Mouse (Mus musculus): ENCODE data around the gene Krt27. TPM values are rescaled to one million over a fixed set of nuclear protein-coding genes. Genes with fewer than 3 reads are reported as not detected.

The Krt27 gene
- not detected for total RNA-seq (2022)

DNA sequence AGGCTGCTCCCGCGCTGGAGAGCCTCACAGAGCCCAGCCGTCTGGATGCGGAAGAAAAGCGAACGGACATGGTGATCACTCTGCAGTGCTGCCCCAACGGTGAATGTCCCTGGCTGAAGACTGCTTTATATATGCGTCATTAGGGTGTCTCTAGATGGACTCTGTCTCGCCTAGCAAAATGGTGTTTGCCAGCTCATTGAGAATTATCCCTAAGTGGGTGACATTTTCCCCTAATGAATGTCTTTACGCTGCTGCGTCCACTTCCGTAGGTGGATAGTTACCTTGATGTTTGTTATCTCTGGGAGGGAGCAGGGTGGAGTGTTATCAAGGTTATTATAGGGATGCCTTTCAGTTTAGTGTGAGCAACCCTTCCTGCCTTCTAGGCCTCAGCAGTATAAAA lies at the start of gene Krt27:
Gene Krt27, minus strand, starts transcription at position 101 of the 400 bp plus-strand sequence.
- no peak for DNase-seq (ENCODE audit: low spot score in 2 of 2)

DNA sequence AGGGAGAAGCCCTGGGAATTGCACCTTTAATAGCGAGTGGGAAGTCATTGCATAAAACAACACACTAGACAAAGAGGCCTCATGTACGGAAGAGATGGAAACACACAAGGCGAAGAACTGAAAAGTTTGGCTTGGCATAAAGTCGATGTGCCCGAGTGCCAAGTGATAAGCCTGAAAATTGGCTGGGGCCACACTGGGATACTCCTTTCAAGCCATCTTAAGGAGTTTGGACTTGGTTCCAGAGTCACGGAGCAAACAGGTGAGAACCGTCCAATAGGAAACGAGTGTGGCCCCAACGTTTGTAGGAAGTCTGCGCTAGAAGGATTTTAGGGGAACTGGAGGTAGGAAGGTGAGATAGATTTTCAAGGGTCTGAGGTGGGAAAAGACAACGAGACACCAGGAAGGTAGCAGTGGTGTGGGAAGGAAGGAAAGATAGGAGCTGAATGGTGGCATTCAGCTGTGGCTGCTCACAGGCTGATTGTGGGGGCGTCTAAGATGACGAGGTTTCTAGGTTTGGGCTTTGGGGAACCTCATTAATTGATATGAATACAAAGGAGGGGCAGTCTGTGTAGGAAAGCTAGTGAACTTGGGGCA lies 49.1 kb upstream of the Krt27 start:
- no peak for DNase-seq (ENCODE audit: low spot score in 2 of 2)

DNA sequence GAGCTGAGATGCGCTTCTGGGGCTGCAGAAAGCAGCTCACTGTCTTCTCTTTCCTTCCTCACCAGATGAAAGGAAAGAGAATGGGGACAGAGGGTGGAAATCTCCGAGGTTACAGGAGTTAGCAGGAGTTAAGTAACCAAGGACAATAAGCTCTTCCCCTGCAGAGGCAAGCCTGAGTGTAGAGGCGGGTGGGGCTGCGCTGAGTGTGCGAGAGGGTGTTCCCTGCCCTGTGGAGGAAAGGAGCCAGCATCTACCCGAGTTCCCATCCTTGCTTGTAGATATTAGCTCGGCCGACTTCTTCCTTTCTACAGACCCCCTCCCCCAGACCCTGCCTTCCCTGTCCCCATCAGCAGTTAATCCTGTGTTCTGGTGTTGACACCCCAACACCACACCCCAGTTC lies 47.9 kb upstream of the Krt27 start:
- no peak for DNase-seq (ENCODE audit: low spot score in 2 of 2)

DNA sequence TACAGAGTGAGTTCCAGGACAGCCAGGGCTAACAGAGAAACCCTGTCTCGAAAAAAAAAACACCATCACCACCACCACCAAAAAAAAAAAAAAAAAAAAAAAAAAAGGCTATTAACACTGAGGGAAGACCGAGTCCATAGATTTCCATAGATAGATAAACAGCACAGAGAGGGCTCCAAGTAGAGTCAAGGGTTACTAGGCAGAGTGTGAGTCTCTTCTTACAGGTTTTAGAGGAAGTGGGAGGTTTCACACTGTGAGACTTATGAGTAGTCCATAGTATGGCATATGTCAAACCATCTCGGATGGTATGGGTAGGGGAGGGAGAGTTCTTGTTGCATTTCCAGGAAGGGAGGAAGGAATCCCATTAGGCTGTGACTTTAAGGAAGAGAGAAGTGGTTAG lies 47.2 kb upstream of the Krt27 start:
- no peak for DNase-seq (ENCODE audit: low spot score in 2 of 2)

DNA sequence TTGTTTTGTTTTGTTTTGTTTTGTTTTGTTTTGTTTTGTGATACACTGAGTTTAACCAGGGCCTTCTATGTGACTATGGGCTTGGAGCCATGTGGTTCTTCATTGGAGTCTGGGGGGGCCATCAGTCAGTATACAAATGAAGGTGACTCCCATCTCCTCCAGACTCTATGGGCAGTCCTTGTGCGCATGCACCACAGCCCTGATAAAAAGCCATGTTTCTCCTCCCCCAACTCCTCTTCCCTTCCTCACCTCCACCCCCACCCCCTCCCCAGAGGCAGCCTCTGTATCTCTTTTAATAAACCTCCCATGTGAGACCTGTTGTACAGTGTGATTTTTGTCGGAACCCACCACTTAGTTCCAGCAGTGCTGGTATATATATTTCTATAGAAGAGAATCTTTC lies 45.8 kb upstream of the Krt27 start:
- DNase-seq (ENCODE audit: low spot score in 2 of 2) = no peak

DNA sequence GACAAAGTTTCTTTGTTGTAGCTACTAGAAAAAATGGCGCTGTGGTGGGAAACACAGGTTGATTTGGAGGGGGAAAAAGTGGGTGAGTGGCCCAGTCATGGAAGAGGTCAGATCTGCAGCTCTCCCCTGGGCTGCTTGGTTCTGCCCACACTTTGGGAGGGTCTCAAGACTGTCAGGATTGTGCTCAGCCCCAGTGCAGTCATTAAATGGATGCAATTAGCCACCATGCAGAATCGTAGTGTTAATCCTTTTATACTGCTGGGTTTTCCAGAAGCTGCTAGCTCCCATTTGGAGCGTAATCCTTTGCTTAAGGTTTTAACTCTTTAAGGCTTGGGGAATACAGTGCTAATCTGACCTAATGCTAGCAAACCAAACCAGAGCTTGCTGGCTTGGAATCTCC lies 45.1 kb upstream of the Krt27 start:
- no peak for DNase-seq (ENCODE audit: low spot score in 2 of 2)

DNA sequence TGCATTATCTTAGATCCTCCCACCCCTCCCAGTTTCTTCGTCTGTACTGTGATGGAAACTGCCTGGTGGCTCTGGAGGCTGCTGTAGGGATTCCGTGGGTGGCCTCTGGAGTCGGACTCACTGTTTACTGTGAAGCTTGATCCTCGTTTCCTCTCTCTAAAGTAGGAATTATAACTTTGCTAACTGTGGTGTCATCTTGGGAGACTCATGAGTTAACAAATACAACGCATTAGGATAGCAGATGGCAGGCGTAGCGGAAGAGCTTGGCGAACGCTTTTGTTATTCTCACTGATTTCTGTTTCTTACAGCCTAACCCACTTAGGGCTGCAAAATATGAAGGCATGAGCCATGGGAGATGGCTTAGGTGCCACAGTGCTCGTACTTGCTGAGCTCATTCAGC lies 41.6 kb upstream of the Krt27 start:
- no peak for DNase-seq (ENCODE audit: low spot score in 2 of 2)

DNA sequence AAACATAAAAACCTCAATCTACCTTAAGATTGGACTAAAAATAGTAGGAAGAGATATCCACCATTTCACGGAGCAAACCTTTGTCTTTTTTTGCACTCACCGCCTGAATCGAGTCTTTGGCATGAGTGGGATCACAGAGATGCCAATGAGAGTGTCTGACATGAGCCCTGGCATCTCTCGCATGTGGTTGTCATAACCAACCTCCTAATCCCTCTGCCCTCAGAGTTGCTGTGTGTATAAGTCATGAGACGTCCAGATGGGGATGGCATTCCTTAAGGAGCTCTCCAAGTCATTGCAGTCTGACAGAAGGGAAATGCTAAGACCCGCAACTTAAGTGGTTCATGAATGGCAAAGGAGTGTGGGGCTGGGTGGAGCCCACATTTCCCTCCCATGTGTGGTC lies 40.5 kb upstream of the Krt27 start:
- DNase-seq (ENCODE audit: low spot score in 2 of 2) = no peak

DNA sequence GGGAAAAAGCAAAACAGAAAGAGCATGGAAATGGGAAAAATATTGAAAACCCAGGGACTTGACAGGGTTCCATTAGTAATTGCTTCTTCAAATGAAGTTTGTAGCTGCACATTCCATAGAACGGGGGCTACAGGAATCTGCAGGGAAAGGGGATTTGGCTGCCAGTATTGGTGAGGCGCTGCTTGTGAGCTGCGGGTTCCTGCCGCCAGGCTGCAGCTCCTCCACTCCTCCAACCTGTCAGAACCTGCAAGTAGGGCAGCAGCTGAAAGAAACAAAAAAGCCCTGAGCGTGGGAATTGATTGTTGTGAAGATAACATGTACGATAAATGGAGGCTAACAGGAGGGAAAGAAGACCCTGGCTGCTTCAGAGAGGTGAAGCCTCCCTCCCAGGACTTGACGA lies 40.0 kb upstream of the Krt27 start:
- no peak for DNase-seq (ENCODE audit: low spot score in 2 of 2)

DNA sequence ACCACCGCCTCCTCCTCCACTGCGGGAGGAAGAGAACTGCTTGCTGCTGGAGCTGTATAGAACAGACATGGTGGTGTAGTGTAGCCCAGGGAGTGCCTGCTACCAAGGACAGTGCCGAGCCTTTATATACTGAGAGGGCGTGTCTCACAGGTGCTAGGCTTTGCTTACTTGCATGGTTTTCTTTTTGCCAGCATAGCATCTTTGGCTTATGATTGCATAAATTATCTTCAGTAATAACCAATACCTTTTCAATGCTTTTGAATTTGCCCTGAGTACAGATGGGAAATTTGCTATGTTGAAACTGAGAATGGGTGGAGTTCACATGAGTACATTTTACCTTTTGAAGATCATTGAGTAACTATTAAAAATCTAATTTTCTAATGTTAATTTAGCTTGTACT lies 38.4 kb upstream of the Krt27 start, which contains the start of gene Krt10:
Gene Krt10, minus strand, starts transcription at position 101 of the 400 bp plus-strand sequence.
- no peak for DNase-seq (ENCODE audit: low spot score in 2 of 2)

DNA sequence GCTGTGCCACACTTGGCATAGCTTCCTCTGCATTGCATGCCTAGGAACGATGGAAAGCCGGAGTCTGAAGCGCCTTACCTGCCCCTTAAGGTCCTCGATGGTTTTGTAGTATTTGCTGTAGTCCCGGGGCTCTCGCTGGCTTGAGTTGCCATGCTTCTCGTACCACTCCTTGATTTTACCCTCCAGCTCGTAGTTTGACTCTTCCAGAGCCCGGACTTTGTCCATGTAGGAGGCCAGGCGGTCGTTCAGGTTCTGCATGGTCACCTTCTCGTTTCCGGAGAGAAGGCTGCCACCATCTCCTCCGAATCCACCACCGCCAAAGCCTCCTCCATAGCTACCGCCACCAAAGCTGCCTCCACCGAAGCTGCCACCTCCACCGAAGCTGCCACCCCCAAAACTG lies 37.8 kb upstream of the Krt27 start:
- no peak for DNase-seq (ENCODE audit: low spot score in 2 of 2)

DNA sequence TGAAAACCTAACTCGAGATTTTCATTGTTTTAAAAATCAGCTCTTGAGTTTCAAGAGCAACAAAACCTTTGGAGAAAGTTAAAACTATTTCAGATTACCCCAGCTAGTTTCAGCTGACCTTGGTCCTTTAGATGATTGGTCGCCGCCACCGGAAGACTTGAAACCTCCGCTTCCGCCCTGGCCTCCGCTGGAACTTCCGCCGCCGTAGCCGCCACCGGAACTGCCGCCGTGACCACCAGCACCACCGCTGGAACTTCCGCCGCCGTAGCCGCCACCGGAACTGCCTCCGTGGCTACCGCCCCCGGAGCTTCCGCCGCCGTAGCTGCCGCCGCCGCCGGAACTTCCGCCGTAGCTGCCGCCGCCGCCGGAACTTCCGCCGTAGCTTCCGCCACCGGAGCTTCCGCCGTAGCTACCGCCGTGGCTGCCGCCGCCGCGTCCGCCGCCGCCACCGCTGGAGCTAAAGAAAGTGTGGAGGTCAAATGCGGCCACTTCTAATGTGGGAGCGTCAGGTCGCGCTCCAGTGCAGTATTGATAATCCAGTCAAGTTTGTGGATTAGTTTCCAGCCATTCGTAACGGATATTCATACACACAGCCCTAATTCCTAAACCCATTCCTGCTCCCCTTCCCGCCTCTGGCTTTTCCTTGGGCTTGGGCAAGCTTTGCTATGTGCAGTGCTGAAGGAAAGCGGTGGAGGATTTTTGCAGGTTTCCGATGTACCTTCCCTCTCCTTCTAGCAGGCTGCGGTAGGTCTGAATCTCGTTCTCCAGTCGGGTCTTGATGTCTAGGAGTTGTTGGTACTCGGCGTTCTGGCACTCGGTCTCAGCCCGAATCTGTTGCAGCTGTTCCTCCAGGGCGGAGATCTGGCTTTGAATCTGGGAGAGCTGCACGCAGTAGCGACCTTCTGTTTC lies 35.2 kb upstream of the Krt27 start:
- peak; percentile 82 to 89 for DNase-seq (ENCODE audit: low spot score in 2 of 2)

DNA sequence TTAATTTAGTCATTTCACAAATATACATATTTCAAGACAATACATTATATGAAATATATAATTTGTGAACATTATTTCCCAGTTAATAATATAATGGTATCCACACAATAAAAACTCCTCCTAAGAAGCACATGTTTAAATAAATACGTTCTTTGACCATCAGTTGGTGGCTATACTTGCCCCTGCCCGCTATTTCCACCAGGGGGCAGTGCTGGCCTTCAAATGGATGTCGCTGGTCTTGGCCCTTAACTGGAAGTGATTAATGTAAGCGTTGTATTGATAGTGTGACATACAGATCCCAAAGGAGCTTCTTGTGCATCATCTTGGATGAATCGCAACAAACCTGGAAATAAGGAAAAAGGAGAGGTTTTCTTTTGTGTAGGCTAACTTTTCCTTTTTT lies 28.7 kb upstream of the Krt27 start:
- DNase-seq (ENCODE audit: low spot score in 2 of 2) = peak; percentile 35 to 46

DNA sequence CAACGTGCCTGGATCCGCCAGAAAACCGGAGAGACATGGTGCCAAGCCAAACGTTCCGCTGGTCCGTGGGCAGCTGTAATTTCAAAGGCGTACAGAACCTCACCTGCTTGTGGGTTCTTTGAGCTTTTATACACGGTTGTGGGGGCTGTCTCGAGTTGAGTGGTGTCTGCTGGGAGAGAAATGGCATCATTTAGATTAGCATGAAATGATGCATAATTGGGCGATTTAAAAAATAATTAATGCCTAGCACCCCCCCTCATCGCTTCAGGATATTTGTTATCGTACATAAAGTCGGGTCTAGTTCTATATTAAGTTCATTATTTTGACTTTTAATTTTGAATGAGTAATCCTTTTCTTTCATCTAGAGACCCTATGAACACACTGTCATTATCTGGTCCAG lies 23.9 kb upstream of the Krt27 start, which contains the start of gene Krt28:
Gene Krt28, minus strand, starts transcription at position 101 of the 400 bp plus-strand sequence.
- no peak for DNase-seq (ENCODE audit: low spot score in 2 of 2)

DNA sequence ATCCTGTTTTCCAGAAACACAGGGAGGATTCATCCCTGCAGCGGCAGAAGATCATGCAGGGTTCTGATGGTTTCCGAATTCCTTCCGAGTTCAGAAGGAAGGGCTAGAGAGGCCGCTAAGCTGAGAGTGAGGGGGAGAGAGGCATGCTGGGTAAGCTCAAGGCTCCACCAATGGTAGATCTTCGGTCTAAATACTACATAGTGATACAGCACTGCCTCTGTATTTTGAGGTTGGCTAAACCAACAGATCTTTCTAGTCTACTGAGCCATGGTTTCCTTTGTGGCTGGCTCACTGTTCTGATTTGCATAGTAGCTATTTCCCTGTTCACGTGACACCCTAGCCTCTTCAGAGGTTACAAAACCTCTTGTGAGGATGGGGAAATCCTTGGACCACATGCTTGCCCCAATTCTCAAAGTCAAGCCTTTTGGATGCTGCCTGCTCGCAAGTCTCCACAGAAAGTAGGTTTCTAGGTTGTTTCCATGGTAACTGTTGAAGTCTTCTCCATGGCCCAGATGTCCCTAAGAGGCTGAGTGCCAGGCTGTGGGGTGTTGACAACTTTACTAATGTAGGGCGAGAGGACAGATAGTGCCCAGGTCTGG lies 19.0 kb upstream of the Krt27 start:
- DNase-seq (ENCODE audit: low spot score in 2 of 2) = no peak

DNA sequence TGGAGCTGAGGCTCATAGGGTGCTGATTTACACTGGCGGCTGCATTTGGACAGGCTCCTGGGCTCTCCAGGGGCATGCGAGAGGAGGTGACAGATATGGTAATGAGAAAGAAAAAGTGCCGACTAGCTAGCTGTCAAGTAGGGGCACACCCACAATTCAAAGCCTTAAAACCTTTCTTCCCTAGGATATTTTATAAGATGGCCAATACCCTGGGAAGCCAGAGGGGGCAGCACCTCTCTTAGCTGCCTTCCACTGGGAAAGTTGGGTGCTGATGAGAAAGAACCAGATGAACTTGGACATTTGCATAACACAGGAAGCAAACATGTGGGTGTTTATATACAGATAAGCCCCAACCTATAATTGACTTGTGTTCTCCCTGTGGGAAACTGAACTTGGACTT lies 18.3 kb upstream of the Krt27 start:
- no peak for DNase-seq (ENCODE audit: low spot score in 2 of 2)

DNA sequence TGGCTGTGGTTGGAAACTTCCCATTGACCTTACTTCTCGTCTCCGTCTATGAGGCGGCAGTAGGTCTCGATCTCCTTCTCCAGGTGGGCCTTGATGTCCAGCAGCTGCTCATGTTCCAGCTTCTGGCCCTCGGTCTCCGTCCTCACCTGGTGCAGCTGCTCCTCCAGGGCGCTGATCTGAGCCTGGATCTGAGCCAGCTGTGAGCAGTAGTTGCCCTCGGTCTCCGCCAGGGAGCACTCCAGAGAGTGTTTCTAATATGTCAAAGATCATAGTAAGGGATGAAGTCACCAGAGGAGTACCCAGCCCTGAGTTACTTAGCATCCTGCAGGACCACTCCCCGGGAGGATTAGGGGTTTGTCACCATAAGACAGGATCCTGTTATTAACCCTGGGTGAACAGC lies 15.9 kb upstream of the Krt27 start:
- no peak for DNase-seq (ENCODE audit: low spot score in 2 of 2)

DNA sequence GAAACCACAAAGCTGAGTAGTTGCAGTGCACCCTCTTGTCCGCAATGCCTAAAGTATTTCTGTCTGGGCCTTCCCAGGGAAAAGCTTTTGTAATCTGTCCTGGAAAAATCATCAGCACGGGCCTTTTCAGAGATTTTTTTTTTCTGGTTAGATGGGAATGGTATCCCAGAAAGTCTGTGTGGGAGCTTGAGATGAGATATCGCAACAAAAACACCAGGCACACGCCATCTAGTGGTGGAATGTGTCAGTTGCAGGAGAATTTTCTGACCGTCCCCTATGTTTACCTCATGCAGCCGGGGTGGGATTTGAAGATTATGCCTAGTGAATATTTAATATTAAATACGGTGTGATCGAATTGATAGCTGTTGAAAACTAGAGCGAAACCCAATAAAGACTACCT lies 13.5 kb upstream of the Krt27 start:
- no peak for DNase-seq (ENCODE audit: low spot score in 2 of 2)

DNA sequence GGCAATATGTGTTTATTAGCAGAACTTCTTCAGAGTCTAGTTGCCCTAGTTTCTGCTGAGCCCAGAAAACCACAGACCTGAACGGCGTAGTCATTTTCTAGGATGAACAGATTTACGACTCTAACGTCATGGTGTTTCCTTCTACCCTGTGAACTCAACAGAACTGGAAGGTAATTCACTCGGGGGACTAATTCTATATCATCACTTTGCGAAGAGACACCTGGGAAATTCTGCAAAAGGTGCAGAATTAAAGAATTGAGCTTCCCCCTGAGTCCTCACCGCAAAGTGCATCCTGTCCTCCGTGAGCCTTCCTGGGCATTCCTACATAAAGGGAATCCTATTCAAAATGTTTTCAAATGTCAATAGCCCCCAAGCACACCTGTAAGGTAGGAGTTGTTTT lies 10.5 kb upstream of the Krt27 start:
- DNase-seq (ENCODE audit: low spot score in 2 of 2) = no peak

DNA sequence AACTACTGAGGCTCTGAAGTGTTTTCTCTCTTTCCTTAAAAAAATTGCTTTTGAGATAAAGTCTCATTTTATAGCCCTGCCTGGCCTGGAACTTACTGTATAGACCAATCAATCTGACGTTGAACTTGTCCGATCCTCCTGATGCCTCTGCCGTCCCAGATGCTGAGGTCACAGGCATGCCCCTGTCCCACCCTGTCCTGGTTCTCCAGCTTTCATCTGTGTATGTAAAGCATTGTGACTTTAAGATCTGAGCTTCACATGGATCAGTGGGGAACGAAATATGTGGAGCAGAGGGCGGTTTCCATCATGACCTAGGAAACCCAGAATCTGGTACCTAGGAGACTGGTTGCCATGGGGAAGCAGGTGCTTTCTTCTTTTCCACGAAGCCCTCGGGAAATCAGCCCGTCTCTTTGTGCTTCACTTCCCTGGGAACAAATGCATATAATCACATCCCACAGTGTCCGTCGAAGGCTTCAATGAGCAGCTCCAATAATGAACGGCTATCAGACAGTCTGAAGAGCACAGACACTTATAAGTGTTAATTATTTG lies 11.5 kb downstream of the Krt27 start:
- DNase-seq (ENCODE audit: low spot score in 2 of 2) = no peak

DNA sequence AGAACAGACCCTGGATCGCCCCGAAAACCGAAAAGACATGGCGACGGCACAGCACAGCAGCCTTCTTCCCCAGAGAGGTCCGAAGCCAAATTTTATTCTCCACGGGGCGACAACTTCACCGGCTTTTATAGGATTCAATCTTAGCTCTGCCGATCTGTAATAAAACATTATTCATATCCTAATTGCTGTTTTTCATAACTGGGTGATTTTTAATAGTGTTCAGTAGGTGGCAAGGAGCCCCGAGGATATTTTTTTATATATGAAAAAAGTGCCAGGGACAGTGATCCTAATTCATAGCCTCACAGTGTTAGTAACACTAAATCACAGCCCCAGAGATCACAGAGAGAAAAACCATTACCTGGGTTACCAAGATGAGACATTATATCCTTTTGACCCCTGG lies 13.0 kb downstream of the Krt27 start, which contains the start of gene Krt26:
Gene Krt26, minus strand, starts transcription at position 101 of the 400 bp plus-strand sequence.
- DNase-seq (ENCODE audit: low spot score in 2 of 2) = no peak

DNA sequence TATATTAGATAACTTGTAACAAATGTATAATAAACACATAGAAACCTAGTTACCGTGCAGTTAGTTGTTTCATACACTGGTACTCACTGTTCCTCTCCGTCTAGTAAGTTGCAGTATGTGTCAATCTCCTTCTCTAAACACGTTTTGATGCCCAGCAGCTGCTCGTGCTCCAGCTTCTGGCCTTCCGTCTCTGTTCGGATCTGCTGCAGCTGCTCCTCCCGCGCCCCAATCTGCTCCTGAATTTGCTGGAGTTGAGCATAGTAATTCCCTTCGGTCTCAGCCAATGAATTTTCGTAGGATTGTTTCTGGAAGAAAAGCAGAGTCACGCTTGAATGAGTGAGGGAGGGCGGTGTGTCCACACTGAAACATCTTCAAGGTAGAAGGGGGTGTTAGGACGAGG lies 17.5 kb downstream of the Krt27 start:
- no peak for DNase-seq (ENCODE audit: low spot score in 2 of 2)

Measured in gastrocnemius, adult 8-10 months (tissue).